Mouse (Mus musculus): ENCODE data around the gene Mycbp2. TPM values are rescaled to one million over a fixed set of nuclear protein-coding genes. Genes with fewer than 3 reads are reported as not detected.

The Mycbp2 gene
- polyA plus RNA-seq, 1 experiment from 2014 or later: 16.2 TPM

DNA sequence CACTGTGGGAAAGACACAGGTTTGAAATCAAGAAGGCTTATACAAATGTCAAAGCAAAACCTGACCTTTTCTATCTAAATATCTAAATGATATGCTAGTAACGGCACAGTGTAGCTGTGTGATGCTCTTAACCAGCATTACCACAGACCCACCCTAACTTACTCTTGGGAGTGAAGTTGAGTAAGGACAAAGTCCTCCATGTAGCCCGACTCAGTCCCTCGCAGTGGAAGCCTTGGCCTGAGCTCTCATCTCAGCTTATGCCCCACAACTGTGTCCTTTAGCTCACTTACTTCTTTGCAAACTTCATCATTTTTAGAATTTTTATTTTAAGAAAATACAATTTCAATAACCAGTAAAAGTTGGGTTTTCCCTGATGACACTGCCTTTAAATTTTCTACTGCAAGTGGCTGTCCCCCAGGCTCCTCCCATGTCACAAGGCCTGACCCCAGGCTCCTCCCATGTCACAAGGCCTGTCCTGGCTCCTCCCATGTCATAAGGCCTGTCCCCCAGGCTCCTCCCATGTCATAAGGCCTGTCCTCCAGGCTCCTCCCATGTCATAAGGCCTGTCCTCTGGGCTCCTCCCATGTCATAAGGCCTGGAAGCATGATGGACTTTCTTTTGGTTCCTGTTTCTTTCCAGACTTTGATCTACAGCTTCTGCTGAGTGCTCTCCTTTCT, 231.5 kb downstream of the Mycbp2 start:
- Histone ChIP-seq H3K4me3 (no peak overlapping the region), H3K4me1 (no peaks in the 10 kb centered on the region), H3K9me3 (replicated peaks) (no peaks in the 10 kb centered on the region), H3K27me3 (ENCODE audit: low read depth, poor library complexity, severe bottlenecking) (no peaks in the 10 kb centered on the region), H3K27ac (no peak overlapping the region), H3K36me3 (peaks cover 66% of the 10 kb centered on the region)
- no peak for DNase-seq (ENCODE audit: low spot score)
- WGBS: 95% methylated on average over 3 of the region's 3 CpGs

DNA sequence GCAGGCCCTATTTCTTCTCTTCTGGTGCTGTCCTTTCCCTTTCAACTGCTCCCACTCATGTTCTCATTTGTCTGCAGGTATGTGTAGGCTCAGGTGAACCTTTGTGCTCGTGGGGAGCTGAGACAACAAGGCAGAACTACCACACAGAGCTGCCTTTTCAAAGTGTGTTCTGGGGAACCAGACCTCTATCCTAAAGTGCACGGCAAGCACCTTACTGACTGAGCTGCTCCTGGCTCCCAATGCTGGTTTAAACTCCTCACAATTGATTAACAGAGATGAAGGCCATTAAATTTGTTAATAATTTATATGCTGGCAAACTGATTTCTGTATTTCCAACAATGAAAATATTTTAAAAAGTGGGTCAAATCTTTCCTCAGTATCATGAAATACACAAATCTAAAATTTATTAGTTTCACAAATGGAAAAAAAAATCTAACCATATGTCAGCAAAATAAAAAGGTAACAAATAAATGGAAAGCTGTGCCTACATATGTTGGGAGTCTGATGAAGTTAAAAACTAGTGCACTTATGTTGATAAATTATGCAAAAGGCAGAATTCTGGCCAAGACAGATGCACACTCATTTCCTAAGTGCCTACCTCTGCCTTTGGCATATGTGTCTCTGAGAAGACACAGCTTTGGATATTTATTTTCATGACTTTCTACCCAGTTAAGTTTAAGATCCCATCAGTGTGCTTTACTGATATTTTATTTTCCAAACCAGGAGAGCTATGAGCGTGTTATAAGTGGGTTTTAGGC, 233.8 kb downstream of the Mycbp2 start:
- 84% methylated on average over 3 of the region's 3 CpGs for whole genome bisulfite sequencing
- Histone ChIP-seq H3K27ac (no peak overlapping the region), H3K9me3 (replicated peaks) (no peaks in the 10 kb centered on the region), H3K4me3 (no peak overlapping the region), H3K36me3 (peaks cover 47% of the 10 kb centered on the region), H3K4me1 (no peaks in the 10 kb centered on the region), H3K27me3 (ENCODE audit: low read depth, poor library complexity, severe bottlenecking) (no peaks in the 10 kb centered on the region)
- DNase-seq (ENCODE audit: low spot score): no peak

DNA sequence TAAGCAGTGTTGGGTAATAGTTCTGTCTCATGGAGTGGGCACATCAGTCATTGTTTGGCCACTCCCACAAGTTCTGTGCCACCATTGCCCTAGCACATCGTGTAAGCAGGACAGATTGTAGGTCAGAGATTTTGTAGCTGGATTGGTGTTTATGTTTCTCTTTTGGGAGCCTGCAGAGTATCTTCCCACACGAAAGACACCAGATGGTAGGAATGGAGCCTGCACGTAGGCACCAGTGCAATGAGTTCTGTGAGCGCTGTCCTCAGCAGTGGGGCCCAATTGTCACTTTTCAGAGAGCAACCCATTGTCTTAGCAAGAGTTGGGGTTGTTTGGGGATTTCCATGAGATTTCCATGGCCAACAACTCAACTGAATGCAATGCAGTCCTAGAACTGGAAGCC, 236.6 kb downstream of the Mycbp2 start:
- no peak for DNase-seq (ENCODE audit: low spot score)
- no peak overlapping the region for H3K4me3 ChIP-seq
- no peaks in the 10 kb centered on the region for H3K4me1 ChIP-seq
- peaks cover 19% of the 10 kb centered on the region for H3K36me3 ChIP-seq
- no peak overlapping the region for H3K27ac ChIP-seq
- WGBS: 91% methylated on average over 4 of the region's 4 CpGs
- no peaks in the 10 kb centered on the region for H3K27me3 ChIP-seq (ENCODE audit: low read depth, poor library complexity, severe bottlenecking)
- no peaks in the 10 kb centered on the region for H3K9me3 ChIP-seq (replicated peaks)

DNA sequence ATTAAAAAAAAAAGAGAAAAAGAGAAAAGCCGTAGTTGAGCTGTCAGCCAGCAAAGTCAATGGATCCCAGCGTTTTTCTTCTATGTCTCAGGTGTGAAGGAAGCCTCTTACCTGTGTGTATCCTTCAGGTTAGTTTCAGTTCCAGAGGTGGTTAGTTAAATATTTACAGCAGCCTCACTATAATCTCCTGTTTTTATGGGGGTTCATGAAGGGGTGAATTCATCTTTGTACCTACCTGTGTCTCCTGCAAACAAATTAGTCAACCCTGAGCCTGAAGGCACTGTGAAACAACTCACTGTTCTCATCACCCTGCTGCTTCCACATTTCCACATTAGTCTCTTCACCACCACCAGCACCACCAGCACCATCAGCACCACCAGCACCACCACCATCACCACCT, 240.3 kb downstream of the Mycbp2 start:
- 89% methylated on average over 2 of the region's 2 CpGs for WGBS
- Histone ChIP-seq H3K4me3 (no peak overlapping the region), H3K9me3 (replicated peaks) (no peaks in the 10 kb centered on the region), H3K36me3 (no peaks in the 10 kb centered on the region), H3K27me3 (ENCODE audit: low read depth, poor library complexity, severe bottlenecking) (no peaks in the 10 kb centered on the region), H3K4me1 (no peaks in the 10 kb centered on the region), H3K27ac (no peak overlapping the region)
- DNase-seq (ENCODE audit: low spot score): no peak

DNA sequence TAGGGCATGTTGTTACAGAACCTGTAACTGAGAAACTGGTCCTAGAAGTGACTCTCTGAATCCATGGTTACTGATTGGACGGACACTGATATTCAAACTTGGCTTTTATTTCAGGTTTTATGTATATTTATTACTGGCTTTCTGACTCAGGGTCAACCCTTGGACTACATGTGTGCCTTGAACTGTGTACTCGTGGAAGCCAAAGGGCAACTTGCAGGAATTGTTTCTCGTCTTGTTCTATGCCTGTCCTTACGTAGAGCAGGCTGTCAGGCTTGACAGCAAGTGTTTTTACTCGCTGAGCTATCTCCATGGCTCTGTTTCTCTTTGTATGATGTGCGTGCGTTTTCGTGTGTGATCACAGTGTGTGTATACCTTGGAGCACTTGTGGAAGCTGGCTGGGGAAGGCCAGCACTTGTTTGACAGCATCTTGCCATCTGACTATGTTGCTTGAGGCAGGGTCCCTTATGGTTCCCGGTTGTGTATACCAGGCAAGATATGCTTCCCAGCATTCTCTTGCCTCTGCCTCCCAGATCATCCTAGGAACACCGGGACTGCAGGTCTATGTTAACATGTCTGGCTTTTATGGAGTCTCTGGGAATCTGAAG, 243.8 kb downstream of the Mycbp2 start:
- H3K27ac ChIP-seq: no peak overlapping the region
- H3K4me1 ChIP-seq: peaks cover 7% of the 10 kb centered on the region

DNA sequence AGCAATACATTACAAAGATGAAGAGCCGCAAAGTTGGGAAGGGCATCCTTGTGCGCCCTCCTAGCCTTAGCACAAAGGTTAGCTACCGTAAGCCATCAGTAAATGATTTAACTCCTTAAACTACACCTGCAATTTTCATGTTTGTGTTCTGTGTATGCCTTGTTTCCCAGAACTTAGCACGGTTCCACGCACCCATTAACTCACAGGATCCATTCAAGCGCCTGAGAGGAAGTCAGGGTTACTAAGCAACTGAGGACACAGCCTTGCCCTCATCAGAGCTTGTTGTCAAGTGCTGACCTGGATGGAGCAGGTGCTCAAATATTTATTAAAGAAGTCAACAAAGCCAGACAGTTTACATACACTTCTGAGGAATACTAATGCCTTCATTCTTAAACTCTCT, 244.4 kb downstream of the Mycbp2 start:
- no peak for DNase-seq (ENCODE audit: low spot score)

More for the DNA sequence above, 243.8 kb downstream of the Mycbp2 start:
- Histone ChIP-seq H3K36me3 (no peaks in the 10 kb centered on the region), H3K9me3 (replicated peaks) (no peaks in the 10 kb centered on the region), H3K4me3 (no peak overlapping the region), H3K27me3 (ENCODE audit: low read depth, poor library complexity, severe bottlenecking) (no peaks in the 10 kb centered on the region)
- WGBS: 86% methylated on average over 10 of the region's 10 CpGs
- no peak for DNase-seq (ENCODE audit: low spot score)

DNA sequence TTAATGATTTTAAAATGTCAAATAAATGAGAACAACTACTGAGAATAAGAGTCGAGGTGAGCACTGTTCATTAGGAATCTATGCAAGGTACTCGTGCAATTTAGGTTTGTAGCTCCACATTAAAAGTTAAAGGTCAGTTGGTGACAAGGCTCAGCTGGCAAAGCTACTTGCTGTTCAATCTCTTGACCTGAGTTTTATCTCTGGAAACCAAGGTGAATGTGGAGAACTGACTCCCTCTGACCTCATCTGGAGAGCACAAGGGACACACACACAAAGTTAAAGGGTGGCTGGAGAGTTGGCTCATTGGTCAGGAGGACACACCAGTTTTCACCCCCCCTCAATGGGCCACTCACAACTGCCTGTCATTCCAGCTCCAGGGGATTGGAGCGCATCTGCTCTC, 245.4 kb downstream of the Mycbp2 start:
- no peaks in the 10 kb centered on the region for H3K27me3 ChIP-seq (ENCODE audit: low read depth, poor library complexity, severe bottlenecking)
- 85% methylated on average over 3 of the region's 3 CpGs for WGBS
- H3K4me1 ChIP-seq: peaks cover 14% of the 10 kb centered on the region
- no peaks in the 10 kb centered on the region for H3K9me3 ChIP-seq (replicated peaks)
- H3K36me3 ChIP-seq: peaks cover 6% of the 10 kb centered on the region; the same call in 1 of the 2 replicates
- DNase-seq (ENCODE audit: low spot score): no peak
- no peak overlapping the region for H3K4me3 ChIP-seq
- H3K27ac ChIP-seq: no peak overlapping the region

More for the DNA sequence above, 244.4 kb downstream of the Mycbp2 start:
- H3K4me3 ChIP-seq: no peak overlapping the region
- H3K9me3 ChIP-seq (replicated peaks): no peaks in the 10 kb centered on the region
- 80% methylated on average over 6 of the region's 6 CpGs for WGBS
- no peaks in the 10 kb centered on the region for H3K36me3 ChIP-seq
- peaks cover 13% of the 10 kb centered on the region for H3K4me1 ChIP-seq
- no peak overlapping the region for H3K27ac ChIP-seq
- H3K27me3 ChIP-seq (ENCODE audit: low read depth, poor library complexity, severe bottlenecking): no peaks in the 10 kb centered on the region

DNA sequence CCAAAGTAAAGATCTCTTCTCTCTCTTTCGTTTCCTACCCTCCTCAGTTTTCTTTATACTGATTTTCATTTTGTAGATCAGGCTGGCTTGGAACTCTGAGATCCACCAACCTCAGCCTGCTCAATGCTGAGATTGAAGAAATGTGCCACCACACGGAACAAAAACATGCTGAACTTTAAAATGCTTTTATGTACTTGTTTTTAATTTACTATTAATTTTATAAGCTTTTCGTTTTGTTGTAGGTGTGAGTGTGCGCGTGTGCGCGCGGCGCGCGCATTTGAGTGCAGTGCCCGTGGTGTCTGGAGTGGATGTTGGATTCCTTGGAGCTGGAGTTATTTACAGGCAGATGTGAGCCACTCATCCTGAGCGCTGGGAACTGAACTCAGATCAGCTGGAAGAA, 246.3 kb downstream of the Mycbp2 start:
- no peak overlapping the region for H3K27ac ChIP-seq
- peaks cover 14% of the 10 kb centered on the region for H3K4me1 ChIP-seq
- H3K9me3 ChIP-seq (replicated peaks): no peaks in the 10 kb centered on the region
- peaks cover 13% of the 10 kb centered on the region for H3K36me3 ChIP-seq
- WGBS: 84% methylated on average over 13 of the region's 13 CpGs
- peak overlapping the region; percentile 89; the same call in 1 of the 2 replicates for H3K4me3 ChIP-seq
- no peak for DNase-seq (ENCODE audit: low spot score)
- H3K27me3 ChIP-seq (ENCODE audit: low read depth, poor library complexity, severe bottlenecking): no peaks in the 10 kb centered on the region

DNA sequence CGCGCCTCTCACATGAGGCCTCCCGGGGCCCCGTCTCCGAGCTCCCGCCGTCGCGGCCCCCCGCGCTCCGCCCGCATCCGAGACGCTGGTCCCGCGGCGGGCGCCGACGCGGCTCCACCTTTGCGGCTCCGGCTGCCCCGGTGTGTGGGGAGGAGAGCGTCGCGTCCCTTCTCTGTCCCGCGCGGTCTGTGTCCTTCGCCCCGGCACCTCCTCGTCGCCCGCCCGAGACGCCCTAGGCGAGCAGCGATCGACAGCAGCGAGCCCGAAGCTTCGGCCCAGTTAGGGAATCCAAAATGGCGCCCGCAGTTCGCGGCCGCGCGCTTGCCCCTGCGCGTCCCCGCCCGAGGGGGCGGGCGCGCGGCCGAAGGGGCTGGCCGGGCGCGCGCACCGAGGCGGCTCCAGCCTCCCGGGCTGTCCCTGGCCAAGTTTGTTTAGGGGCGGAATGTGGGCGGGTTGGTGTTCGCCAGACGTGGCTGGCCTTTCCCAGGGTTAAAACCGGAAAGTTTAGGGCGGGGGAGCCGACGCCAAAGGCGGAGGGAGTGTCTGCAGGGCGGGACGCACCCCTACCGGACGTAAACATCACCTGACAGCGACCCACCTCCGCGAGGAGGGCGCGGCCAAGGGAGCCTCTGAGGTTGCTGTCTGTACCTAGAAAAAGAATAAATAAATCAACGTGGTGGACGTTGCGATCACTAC, 247.2 kb downstream of the Mycbp2 start, which contains the start of gene Fbxl3:
Gene Fbxl3, minus strand, starts transcription at position 329 of the 696 bp plus-strand sequence.
- WGBS: under 1% methylated on average over 88 of the region's 88 CpGs

DNA sequence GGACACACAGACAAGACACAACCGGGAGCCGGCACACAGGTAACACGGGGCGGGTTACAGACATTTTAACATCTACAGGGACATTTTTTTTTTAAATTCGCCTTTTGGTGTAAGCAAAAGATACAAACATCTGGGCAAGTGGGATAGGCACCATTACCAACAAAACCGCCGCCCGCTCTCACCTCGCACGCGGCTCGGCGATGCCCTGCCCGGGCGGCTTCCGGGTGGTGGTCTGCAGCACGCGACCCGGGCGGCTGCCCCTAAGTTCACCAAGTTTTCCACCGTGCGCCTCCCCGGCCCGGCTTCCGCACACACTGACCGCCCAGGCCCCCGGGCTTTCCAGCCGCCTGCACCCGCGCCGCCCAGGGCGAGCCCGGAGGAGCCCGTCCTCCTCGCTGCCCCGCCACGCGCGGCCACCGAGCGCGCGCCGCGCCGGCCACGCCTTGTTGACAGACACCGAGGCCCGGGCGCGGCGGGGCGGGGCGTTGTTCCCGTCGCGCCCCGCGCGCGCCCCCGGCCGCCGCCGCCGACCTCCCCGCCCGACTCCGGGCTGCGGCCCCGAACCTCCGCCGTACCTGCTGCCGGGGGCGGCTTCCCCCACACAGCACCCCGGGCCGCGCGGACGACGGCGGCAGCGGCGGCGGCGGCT, 247.9 kb downstream of the Mycbp2 start:
- peaks cover 28% of the 10 kb centered on the region for H3K36me3 ChIP-seq
- peak; percentile 86 for DNase-seq (ENCODE audit: low spot score)
- WGBS: under 1% methylated on average over 85 of the region's 86 CpGs
- H3K27ac ChIP-seq: peak overlapping the region; percentile 99
- peaks cover 14% of the 10 kb centered on the region for H3K4me1 ChIP-seq
- H3K27me3 ChIP-seq (ENCODE audit: low read depth, poor library complexity, severe bottlenecking): no peaks in the 10 kb centered on the region
- H3K4me3 ChIP-seq: peak overlapping the region; percentile 89
- H3K9me3 ChIP-seq (replicated peaks): no peaks in the 10 kb centered on the region

More for the DNA sequence above, 247.2 kb downstream of the Mycbp2 start, which contains the start of gene Fbxl3:
- Histone ChIP-seq H3K27ac (peak within 1 kb of the TSS; percentile 99), H3K9me3 (replicated peaks) (no peaks in the 10 kb centered on the region), H3K27me3 (ENCODE audit: low read depth, poor library complexity, severe bottlenecking) (no peaks in the 10 kb centered on the region), H3K4me3 (peak within 1 kb of the TSS; percentile 89), H3K36me3 (peaks cover 22% of the 10 kb centered on the region), H3K4me1 (peaks cover 14% of the 10 kb centered on the region)
- peak; percentile 89 for DNase-seq (ENCODE audit: low spot score)

DNA sequence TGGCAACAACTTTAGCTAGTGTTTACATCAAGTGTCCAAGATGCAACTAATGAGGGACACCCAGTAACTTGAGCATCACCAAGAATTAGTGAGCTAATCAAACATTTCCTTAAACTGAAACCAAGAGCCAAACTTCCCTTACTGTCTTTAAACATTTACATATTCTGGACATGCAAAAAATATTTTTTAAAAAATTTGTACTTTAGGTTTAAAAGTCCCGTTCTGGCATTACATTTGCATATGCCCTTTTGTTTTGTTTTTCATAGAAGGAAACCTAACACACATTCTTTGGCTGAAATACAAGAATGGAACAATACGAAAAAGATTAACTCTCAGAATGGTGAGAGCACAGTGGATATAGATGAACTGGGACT, 248.4 kb downstream of the Mycbp2 start:
- no peak for DNase-seq (ENCODE audit: low spot score)
- H3K4me1 ChIP-seq: peaks cover 14% of the 10 kb centered on the region
- H3K36me3 ChIP-seq: peaks cover 33% of the 10 kb centered on the region
- peak overlapping the region; percentile 99 for H3K27ac ChIP-seq
- no peaks in the 10 kb centered on the region for H3K9me3 ChIP-seq (replicated peaks)
- H3K27me3 ChIP-seq (ENCODE audit: low read depth, poor library complexity, severe bottlenecking): no peaks in the 10 kb centered on the region
- H3K4me3 ChIP-seq: peak overlapping the region; percentile 89
- WGBS: 5% methylated on average over 2 of the region's 2 CpGs

DNA sequence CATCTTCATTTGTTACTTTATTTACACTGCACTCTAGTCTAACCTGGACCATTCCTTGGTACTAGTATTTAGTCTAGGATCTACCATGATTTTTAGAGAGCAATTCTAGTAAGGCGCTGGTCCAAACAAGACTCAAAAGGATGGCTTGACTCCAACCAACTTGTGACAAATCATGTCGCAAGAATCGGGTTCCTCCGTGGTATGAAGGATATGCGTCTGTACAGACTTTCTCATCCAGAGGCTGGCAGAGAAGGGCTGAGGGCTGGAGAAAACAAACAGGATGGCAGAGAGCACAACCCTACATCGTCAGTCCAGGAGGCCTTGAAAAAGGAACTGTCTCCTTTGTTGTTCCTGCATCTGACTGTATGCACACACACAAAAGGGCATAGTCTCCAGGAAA, 250.0 kb downstream of the Mycbp2 start:
- H3K27me3 ChIP-seq (ENCODE audit: low read depth, poor library complexity, severe bottlenecking): no peaks in the 10 kb centered on the region
- 92% methylated on average over 6 of the region's 6 CpGs for WGBS
- H3K36me3 ChIP-seq: peaks cover 45% of the 10 kb centered on the region
- DNase-seq (ENCODE audit: low spot score): no peak
- H3K4me1 ChIP-seq: peaks cover 14% of the 10 kb centered on the region
- no peak overlapping the region for H3K27ac ChIP-seq
- no peaks in the 10 kb centered on the region for H3K9me3 ChIP-seq (replicated peaks)
- no peak overlapping the region for H3K4me3 ChIP-seq
